Mouse (Mus musculus) neural tube, embryonic 10.5 days (tissue): Measurements from ENCODE around the gene Gsta4.
A peak's percentile ranks its signal among the peaks of the same experiment; 100 is the strongest.
"Not testable (repeated sequence)": the region's sequence is repeated elsewhere in the genome, so short reads cannot be mapped to it uniquely, and the experiment has no call there.

ENCODE experiments used
- DNase-seq: peaks from one replicate; pipeline ENCODE4 v3.0.0-alpha.2; 2017; ENCODE audit warnings: low spot score; ENCODE audit errors: extremely low spot score

The Gsta4 gene

GRCm38 (mm10) chr9:78182474-78182873 lies at the start of gene Gsta4:
Gene Gsta4 (plus strand): TSS chr9:78182774.
- not testable (repeated sequence) for DNase-seq

DNA sequence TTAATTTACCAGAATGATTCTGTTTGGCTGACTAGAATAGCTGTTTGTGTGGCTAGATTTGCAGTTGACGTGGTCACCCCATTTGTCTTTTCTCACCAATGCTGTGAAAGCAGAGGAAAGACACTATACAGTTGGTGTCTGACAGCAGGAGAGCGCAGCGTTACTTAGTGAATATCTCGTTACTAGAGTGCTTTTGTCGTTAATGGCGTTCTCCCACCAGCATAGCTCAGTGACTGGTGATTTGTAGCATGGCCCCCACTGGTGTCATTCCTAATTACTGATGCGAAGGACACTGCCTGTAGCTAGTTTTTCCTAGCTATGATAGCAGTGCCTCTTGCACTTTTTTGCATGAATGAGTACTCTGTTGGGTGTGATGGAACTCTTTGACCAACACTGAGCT lies 46.9 kb upstream of the Gsta4 start:
- no peak for DNase-seq

- no peak for DNase-seq
These were observed 44.4 kb upstream of the Gsta4 start for GRCm38 (mm10) chr9:78138044-78138676.

DNA sequence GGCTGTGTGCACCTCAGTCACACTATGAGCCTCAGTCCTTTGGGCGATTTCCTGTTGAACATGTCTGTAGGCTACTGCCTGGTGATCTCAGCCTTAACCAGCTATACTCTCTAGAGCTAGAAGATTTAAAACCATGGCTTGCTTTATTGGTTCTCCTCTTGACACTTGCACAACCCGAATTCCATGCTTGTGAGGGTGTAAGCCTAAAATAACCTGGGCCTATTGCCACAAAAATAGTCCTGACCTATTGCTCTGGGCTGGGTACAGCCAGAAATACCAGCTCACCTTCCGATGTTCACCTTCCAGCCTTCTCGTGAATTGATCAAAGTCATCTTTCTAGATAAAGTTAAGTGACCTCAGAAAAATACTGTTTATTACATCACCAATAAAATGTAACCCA lies 43.1 kb upstream of the Gsta4 start:
- DNase-seq: no peak

GRCm38 (mm10) chr9:78146099-78146498 lies 36.5 kb upstream of the Gsta4 start:
- no peak for DNase-seq

GRCm38 (mm10) chr9:78146627-78147026 lies 35.9 kb upstream of the Gsta4 start:
- DNase-seq: no peak

DNA sequence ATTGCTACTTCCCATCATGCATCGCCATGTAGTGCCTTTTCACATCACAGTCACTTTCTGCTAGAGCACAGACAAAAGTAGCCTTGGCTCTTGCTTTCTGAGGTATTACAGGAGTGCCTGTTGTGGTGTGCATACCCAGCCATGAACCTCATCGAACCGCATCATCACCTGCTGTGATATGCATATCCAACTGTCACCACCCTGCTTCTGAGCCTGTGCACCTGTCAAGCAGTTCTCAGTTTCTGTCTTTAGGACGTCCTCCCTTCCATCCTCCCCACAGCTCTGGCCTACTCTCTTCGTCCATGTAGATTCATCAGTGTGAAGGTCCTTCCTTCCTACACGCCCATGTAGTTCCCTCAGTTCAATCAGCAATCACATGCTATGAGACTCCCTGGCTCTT lies 34.4 kb upstream of the Gsta4 start:
- no peak for DNase-seq

DNA sequence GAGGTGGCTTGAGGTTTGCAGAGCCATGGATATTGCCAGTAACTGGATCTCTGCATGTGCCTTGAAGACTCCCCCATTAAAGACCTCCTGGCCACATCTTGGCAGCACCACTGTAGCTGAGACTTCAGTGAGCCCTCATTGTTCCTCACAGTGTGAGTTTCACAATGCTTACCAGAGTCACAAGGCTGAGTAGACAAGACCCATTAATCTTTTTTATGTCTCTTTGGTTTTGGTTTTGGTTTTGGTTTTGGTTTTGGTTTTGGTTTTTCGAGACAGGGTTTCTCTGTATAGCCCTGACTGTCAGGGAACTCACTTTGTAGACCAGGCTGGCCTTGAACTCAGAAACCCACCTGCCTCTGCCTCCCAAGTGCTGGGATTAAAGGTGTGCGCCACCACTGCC lies 32.8 kb upstream of the Gsta4 start:
- not testable (repeated sequence) for DNase-seq

GRCm38 (mm10) chr9:78154211-78154977 lies 28.2 kb upstream of the Gsta4 start:
- DNase-seq: no peak

DNA sequence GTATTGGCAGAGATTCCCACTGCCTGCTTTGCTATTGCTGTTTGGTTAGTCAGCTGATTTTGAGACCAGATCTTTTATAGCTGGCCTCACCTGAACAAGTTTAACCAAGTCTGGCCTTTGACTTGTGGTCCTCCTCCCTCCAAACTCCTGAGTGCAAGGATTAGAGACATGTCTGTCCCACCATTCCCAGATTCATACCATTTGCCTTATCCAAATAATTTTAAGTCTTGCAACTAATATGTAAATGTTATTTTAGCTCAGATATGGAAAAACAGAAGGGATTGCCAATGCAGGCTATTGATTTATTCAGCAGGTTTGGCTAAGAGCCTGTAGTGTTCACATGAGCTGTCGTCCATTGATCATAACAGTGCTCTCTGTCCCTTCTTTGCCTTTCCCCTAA lies 25.4 kb upstream of the Gsta4 start:
- DNase-seq: no peak

- DNase-seq: no peak
These were observed 19.3 kb upstream of the Gsta4 start for GRCm38 (mm10) chr9:78163291-78163690.

- DNase-seq: no peak
These were observed 17.8 kb upstream of the Gsta4 start for GRCm38 (mm10) chr9:78164741-78165140.

GRCm38 (mm10) chr9:78165454-78165853 lies 17.1 kb upstream of the Gsta4 start:
- DNase-seq: no peak

GRCm38 (mm10) chr9:78166694-78167452 lies 15.7 kb upstream of the Gsta4 start:
- no peak for DNase-seq

- no peak for DNase-seq
These were observed 15.1 kb upstream of the Gsta4 start for GRCm38 (mm10) chr9:78167453-78167969.

- DNase-seq: no peak
These were observed 13.7 kb upstream of the Gsta4 start for GRCm38 (mm10) chr9:78168864-78169263.

DNA sequence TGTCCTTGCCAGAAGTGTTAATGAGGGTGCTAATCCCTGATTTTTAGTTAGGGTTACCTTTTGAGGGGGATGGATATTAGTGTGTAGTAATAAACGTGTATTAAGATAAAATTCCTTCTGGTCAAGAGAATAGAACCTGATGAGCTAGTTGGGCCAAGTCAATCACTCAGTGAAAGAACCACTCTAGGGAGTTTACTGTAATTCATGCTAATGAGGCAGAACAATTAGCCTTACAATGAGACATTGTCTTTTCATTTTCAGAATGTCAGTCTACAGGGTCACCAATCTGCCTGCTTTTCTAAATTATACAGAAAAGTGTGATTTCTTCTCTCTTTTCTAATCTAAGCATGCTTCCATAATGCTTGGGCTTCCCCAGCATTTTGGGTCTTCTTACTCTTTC lies 8.6 kb upstream of the Gsta4 start:
- no peak for DNase-seq

DNA sequence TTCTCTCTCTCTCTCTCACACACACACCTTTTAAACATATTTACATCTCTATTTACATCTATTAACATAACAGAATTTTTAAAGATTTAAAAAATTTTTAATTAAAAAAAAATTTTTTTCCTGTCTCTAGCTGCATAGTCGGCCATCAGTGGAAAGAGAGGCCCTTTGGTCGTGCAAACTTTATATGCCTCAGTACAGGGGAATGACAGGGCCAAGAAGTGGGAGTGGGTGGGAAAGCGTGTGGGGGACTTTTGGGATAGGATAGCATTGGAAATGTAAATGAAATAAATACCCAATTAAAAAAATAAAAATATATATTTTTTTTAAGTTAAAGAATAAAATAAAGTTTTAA lies 7.7 kb upstream of the Gsta4 start:
- not testable (repeated sequence) for DNase-seq

GRCm38 (mm10) chr9:78175277-78176200 lies 7.0 kb upstream of the Gsta4 start:
- DNase-seq: peak; percentile 92

DNA sequence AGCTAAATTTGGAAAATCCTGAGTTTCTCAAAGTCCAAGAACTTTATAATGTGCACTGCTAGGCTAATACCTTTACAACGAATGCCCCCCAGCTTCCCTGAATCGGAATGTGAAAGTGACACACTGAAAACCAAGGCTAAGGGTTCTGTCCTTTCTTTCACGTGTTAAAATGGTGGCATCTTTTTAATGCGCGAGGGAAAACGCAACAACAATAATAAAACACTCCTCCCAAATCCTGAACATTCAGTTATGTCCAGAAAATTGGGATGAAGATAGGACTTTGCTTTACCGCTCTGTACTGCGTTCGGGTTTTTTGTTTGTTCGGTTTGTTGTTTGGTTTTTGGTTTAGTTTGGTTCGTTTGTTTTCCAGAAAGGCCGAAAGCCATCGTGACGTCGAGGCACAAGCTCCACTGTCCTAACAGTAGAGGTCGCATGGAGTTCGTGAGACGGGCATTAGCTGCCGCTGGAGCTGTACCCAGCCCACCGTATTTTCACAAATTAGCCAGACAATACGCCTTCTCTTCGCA lies 6.3 kb upstream of the Gsta4 start:
- DNase-seq: peak; percentile 68

- DNase-seq: peak; percentile 23
These were observed 5.7 kb upstream of the Gsta4 start for GRCm38 (mm10) chr9:78176831-78177230.
